Mouse (Mus musculus): ENCODE measurements around the gene Angptl4.

DNA sequence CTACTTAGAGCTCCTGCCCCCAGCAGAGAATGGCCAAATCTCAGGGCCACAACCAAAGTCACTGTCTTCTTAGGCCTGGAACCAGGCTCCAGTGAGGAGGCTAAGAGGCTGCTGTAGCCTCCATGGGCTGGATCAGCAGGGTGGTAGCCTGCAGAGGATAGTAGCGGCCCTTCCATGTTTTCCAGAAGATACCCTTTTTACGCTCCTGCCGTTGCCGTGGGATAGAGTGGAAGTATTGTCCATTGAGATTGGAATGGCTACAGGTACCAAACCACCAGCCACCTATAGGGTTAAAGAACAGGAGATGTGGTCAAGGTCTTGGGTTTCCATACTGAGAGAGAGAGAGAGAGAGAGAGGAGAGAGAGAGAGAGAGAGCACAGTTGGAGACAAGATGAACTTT, 6.3 kb downstream of the Angptl4 start:
- TF ChIP-seq POLR2A (IDR thresholded peaks at IDR 0.05; ENCODE audit: low read depth, low read length) = no peak
- TF ChIP-seq CTCF (conservative IDR thresholded peaks at IDR 0.05; ENCODE audit: insufficient read depth, insufficient read length, low read depth, low read length) = no peak

Data from kidney, adult 2 months (tissue).